Mouse (Mus musculus) stomach, postnatal 0 days (tissue): ENCODE measurements at regions not wholly inside any gene's neighbourhood (a gene's known extent, or its start where the extent isn't known, plus 50 kb on each side); places are given as distances from the start of the nearest gene placed in this dataset.

Experiments used
- CTCF ChIP-seq: IDR thresholded peaks from 2 replicates; pipeline ENCODE4 v1.5.1; 2016; ENCODE audit warnings: antibody characterized with exemption, low read depth, mild to moderate bottlenecking, moderate library complexity
- EP300 ChIP-seq: optimal IDR thresholded peaks from 2 replicates; pipeline ENCODE3; 2016; ENCODE audit warnings: antibody characterized with exemption

DNA sequence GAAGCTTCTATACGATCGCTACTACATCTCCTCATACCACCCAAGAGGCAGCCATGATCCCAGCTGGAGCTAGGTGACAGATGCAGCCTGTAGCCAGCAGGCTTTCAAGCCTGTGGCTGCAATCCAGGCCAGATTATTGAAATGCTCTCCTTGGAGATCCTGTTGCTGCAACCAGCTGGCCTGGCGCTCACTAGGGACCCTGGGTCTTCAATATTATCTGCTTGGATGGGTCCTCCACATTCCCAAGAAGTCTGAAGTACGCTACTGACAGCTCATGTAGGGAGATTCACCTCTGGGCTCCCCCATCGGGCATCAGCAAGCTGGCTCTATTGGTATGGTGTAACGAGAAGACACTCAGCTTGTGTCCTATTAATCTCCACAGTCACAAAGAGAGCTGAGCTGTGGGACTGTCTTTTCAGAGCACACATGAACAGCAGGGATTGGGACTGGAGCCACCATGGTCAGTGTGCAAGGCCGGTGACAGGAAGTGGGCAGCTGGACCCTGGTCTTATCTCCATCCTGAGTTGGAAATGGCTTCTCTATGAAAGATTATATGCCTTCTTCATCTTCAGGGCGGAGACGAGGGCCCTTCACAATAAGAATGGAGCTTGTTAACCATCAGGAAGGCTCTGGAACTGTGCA, 93.6 kb upstream of the Neo1 start:
- TF ChIP-seq CTCF (no peak), EP300 (no peak)
